Mouse (Mus musculus): ENCODE measurements at regions not wholly inside any gene's neighbourhood (a gene's known extent, or its start where the extent isn't known, plus 50 kb on each side); places are given as distances from the start of the nearest gene placed in this dataset.

- DNase-seq (ENCODE audit: extremely low spot score, low read depth, low spot score): no peak
Measured at GRCm38 (mm10) chr6:117607023-117607422, 234.0 kb upstream of the Zfp637 start.

DNA sequence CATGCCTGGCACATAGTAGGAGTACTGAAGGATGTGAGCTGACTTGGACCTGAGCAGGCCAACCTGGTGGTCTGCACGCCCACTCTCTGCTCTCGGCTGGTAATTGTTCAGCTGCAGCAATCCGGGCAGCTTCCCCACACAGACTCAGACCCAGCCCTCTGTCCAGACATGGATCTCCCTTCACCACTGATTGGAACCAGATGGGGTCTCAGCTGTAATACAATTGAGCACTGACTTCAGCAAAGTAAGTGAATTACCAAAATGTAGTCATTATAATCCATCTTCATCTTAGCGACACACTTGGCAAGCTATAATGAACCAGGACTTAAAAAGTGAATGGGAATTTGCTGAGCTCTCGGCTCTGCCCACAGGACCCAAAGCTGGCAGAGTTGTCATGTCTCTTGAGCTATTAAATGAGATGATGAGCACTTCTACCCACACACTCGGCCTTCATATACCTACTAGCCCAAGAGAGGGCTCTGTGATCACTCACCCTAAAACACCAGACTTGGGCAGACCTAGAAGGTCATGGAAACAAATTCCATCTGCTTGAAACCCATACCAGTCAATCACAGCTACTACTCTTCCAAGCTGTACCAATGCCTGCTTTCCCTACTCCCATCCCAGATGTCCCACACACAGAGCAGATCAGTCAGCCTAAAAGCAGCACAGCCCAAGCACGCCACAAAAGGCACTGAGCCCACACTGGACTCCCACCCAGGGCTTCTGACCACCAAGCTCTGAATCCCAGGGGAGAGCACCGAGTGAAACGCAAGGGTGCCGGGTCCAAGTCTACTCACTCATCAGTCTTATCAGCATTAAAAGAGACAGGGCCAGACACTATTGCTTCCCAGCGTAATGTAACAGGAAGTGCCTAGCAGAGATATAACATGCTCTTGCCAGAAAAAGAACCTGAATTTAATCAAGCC, 231.2 kb upstream of the Zfp637 start:
- peak; percentile 79 for DNase-seq (ENCODE audit: extremely low spot score, low read depth, low spot score)

- DNase-seq (ENCODE audit: extremely low spot score, low read depth, low spot score): no peak
Measured at GRCm38 (mm10) chr6:117611281-117611680, 229.7 kb upstream of the Zfp637 start.

GRCm38 (mm10) chr6:117611965-117612364, 229.0 kb upstream of the Zfp637 start:
- DNase-seq (ENCODE audit: extremely low spot score, low read depth, low spot score): no peak

DNA sequence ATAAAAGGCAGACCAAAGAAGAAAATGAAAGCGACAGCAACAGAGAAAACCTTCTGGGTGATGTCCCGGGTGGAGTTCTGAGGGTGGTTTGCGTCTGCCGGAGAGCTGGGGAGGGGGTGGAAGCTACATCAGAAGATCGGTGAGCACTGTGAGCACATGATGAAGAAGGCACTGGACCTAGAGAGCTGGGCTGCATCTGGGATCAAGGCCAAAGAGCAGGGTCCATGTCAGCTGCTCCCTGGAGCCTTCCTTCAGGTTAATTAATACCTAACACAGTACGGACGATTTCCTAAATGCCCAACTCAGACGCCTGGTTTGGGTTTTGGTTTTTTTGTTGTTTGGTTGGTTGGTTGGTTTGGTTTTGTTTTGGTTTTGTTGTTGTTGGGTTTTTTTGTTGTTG, 228.6 kb upstream of the Zfp637 start:
- DNase-seq (ENCODE audit: extremely low spot score, low read depth, low spot score): no peak

- no peak for DNase-seq (ENCODE audit: extremely low spot score, low read depth, low spot score)
Measured at GRCm38 (mm10) chr6:117613656-117614350, 227.2 kb upstream of the Zfp637 start.

- DNase-seq (ENCODE audit: extremely low spot score, low read depth, low spot score): no peak
Measured at GRCm38 (mm10) chr6:117614386-117614785, 226.6 kb upstream of the Zfp637 start.

- no peak for DNase-seq (ENCODE audit: extremely low spot score, low read depth, low spot score)
Measured at GRCm38 (mm10) chr6:117617168-117617567, 223.8 kb upstream of the Zfp637 start.

DNA sequence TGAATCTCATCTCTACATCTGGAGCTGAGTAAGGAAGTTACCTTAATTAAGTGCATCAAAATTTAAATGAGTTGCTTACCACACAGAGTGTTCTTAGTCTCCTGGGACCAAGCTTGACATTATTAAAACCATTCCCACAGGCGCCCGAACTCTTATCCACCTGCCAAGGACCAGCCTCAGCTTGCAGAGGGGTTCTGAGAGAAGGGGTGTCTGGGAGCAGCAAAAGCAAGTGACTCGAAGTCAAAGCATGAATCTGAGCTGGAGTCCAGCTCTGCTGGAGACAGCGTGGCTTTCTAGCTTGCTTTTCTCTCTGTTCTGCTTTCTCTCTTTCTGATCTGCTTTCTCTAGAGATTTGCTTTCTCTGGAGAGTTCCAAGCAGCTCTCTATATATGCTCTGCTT, 223.0 kb upstream of the Zfp637 start:
- no peak for DNase-seq (ENCODE audit: extremely low spot score, low read depth, low spot score)

GRCm38 (mm10) chr6:117619606-117620005, 221.4 kb upstream of the Zfp637 start:
- DNase-seq (ENCODE audit: extremely low spot score, low read depth, low spot score): no peak

GRCm38 (mm10) chr6:117622446-117622845, 218.5 kb upstream of the Zfp637 start:
- DNase-seq (ENCODE audit: extremely low spot score, low read depth, low spot score): no peak

- DNase-seq (ENCODE audit: extremely low spot score, low read depth, low spot score): no peak
Measured at GRCm38 (mm10) chr6:117622946-117623345, 218.0 kb upstream of the Zfp637 start.

DNA sequence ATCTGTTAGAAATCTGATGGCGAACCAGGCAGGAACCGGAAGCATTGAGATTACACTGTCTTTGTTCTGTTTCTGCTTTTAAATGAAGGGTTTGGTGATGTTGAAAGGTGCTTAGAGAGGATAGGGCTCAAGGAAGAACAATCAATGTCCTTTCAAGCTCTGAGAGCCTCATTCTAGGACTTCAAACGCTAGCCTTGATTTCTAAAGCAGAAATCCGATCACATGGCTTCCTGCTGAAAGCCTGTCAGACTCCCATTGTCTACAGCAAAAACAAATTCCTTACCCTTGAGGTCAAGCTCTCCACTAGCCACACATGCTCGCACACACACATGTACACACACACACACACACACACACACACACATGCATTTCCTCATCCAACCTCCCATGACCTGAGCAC, 215.3 kb upstream of the Zfp637 start:
- no peak for DNase-seq (ENCODE audit: extremely low spot score, low read depth, low spot score)

DNA sequence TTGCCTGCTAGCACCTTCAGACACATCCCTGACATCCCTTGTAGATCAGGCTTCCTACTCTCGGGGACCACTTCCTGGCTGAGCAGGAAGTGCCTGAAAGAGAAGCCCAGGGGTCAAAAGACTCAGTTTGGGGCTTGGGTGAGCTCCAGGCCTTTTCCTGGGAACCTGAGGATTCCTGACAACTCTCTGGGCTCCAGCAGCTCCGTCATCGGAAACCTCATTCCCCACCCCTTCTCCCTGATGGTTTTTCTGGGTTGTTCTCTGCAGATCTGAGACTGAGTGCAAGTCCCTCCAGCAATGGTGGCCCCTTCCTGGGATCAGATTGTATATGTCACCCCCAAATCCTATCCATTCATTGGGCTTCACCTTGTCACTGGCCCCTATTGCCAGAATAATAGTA, 213.5 kb upstream of the Zfp637 start:
- DNase-seq (ENCODE audit: extremely low spot score, low read depth, low spot score): no peak

DNA sequence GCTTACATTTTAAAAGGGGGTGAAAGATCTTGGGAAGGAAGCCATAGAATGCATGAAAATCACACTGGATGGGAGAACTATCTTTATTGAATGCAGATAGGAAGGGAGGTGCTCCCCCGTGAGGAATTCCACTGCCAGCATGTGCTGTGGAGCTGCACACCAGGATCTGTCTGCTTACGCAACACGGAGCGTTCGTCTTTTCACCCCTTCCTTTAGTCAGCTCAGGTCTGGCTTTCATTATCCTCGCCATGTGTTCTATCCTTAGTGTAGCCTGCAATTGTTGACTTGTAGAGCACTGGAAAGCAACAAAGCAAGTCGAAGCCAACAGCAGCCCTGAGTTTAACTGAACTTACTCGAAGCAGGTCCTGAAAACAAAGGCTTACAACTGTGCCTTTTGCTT, 194.4 kb upstream of the Zfp637 start:
- no peak for DNase-seq (ENCODE audit: extremely low spot score, low read depth, low spot score)

DNA sequence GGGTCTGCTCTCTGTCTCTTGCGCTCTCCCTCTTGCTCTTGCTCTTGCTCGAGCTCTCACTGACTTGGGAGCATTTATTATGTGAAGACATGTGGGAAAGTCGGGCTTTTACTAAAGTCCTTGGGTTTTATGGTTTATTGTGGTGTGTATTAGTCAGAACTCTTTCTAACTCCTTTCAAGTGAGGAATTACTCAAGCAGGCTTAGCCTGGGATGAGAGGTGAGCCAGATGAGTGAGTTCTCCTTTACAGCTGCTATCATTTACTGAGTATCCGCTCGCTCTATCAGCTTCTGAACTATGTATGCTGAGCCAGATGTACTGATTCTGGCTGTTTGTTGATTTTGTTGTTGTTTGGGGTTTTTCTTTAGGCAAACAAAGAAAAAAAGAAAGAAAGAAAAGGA, 190.4 kb upstream of the Zfp637 start:
- DNase-seq (ENCODE audit: extremely low spot score, low read depth, low spot score): no peak

DNA sequence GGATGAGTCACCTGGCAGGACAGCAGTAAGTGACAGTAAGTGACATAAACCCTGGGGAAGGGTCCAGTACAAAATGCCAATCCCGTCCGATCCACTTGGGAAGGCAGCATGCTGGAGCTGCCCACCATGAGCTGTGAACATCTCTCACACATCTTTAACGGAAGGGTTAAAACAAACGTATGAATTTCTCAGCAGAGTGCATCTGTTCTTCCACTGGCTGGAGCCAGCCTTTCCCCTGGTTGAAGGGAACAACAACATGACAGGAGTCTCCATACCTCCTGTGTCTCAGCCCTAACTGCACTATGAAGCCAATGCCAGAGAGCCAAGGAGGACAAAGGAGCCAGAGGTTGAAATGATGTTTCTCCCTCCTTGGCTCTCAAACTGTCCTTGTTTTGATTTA, 189.4 kb upstream of the Zfp637 start:
- DNase-seq (ENCODE audit: extremely low spot score, low read depth, low spot score): no peak

DNA sequence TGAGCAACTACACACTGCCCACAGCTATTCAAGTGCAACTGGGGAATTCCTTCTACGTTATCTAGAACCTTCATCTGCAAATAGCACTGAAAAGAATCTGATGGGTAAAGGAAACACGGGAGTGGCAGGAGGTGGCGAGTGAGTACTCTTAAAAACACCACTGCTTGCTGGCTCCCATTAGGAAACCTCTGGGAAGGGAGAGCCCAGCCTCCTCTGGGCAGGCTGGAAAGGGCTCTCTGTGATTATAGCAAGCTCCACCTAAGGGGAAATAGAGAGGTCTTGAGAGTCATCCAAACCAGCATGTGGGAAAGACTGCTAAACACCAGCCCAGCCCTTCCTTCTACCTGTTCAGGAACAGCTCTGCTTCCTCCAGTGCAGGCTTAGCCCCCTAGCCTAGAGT, 189.0 kb upstream of the Zfp637 start:
- no peak for DNase-seq (ENCODE audit: extremely low spot score, low read depth, low spot score)

GRCm38 (mm10) chr6:117652917-117653316, 188.1 kb upstream of the Zfp637 start:
- no peak for DNase-seq (ENCODE audit: extremely low spot score, low read depth, low spot score)

DNA sequence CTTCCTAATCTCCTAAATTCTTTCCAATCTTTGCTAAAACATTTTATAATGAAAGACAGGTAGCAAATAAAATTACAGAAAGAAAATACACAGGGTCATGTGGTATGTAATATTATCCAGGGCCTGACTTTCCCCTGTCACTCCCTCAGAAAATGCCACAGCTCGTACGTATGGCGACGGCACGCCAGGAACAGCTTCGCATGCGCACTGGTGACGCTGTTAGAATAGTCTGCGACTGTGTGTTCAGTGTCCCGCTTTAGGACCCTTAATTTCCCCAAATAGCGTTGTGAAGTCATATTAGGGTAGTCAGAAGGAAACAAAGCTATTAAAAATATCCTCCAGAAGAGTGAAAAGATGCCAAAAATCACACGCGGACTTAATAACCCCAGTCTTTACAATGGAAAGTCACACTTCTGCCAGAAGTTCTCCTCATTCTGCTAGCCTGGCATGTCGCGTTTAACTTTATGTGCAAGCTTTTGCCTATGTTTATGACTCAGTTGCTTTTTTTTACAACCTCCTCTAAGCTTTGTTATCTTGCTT, 187.0 kb upstream of the Zfp637 start:
- DNase-seq (ENCODE audit: extremely low spot score, low read depth, low spot score): no peak

- DNase-seq (ENCODE audit: extremely low spot score, low read depth, low spot score): no peak
Measured at GRCm38 (mm10) chr6:117655986-117656385, 185.0 kb upstream of the Zfp637 start.

DNA sequence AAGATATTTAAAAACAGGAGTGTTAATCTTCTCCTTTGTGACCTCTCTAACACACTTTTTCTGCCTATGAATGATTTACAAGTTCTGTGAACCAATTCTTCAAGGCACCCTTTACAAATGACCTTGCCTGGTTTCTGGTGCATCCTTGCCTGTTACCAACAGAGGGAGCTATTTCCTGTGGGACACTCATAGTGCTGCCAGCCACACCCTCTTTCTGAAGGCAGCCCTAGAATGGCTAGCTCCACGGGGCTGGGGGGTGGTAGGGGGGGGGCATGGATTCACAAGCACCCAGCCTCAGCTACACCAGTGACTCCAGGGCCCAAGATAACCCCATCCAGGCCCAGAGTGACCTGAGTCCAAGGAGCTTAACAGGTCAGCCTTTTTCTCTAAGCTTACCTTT, 180.4 kb upstream of the Zfp637 start:
- no peak for DNase-seq (ENCODE audit: extremely low spot score, low read depth, low spot score)
